Mouse (Mus musculus): ENCODE results near the gene Cyfip2.
A peak's percentile ranks its signal among the peaks of the same experiment; 100 is the strongest.

Cyfip2 gene

DNA sequence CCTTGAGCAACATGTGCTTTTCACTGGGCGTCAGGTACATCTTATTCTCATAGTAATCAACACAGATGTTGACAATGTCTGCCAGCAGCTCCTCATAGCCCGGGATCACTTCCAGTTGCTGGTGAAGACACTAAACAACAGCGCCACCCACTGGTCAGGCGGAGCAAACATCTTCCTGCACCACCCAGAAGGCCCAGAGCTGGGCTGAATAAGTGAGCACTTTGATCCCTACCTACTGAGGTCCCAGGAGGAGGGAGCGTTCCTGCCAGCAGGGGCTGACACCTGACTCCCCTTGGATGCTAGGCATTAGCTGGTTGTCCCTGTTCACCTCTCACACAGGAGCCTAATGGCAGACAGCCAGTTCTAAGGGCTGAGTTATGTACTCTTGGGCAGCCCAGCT is 35.9 kb downstream of the Cyfip2 start:
- DNase-seq (ENCODE audit: low read depth, low spot score) = no peak

DNA sequence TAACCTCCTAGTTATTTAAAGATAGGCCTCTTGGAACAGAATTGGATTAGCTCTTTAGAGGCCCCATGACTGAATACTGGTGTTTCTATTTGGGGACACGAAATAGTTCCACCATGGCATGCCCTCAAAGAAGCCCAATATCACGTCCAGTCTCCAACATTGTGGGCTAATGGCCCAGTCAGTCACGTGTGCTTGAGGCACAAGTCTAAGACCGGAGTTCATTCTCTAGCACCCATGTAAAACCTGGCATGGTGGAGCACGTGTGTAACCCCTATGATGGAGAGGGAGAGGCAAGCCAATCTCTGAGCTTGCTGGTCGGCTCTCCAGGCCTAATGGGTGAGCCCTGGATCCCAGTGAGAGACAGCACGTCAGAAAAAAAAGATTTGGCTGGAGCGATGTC is 36.5 kb downstream of the Cyfip2 start:
- DNase-seq (ENCODE audit: low read depth, low spot score) = no peak

DNA sequence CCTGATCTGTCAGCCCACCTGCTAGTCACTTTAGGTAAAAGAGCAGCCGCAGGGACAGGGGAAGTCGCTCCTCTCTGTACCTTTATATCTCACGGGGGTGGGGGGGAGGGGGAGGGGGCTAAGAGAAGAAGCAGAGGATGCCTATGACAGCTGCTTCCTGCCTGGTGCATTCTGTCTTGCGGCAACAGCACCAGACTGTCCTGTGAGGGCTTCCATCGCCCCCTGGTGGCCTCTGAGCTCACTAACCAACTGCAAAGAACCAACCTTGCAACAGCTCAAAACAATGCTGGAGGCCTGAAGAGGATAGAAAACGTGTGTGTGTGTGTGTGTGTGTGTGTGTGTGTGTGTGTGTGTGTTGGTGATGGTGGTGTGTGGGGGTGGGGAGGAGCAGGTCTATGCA is 37.4 kb downstream of the Cyfip2 start:
- DNase-seq (ENCODE audit: low read depth, low spot score) = peak; percentile 71

DNA sequence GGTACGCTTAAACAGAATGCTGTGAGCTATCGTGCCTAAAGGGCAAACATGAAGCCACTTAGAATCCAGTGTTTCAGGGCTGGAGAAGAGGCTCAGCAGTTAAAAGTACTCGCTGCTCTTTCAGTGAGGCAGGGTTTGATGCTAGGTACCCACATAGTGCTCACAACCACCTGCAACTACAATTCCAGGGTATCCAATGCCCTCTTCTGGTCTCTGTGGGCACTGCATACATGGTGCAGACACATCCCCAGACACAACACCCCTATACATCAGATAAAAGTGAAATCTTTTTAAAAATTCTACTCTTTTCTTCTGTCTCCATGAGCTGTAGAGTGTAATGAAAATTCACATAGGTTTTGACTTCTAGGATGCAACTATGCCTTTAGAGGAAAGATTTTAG is 38.7 kb downstream of the Cyfip2 start:
- DNase-seq (ENCODE audit: low read depth, low spot score) = no peak

DNA sequence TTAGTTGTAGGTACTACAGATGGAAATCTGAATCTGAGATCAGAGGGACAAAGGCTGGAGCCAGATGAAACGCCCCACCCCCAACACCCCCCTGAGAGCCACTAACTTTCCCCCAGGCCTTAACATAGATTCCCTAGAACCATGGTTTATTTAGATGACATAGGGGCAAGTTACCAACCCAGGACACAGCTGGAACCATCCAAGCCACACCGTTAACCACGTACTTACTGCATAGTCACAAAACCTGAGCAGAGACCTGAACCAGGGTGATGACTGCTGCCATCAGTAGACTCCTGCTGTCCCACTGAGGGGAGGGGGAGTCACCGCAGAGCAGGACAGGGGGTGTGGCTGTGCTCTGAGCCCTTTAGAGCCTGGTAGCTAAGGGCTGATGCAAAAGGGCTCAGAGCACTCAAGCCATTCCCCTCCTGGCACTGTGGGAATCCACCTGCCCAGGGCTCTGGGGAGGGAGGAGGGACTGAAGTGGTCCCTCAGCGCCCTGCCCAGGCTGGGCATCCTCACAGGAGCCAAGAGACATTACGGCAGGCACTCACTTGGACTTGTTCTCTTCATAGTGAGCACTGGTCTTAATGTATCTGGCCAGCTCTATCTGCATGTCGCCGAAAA is 40.5 kb downstream of the Cyfip2 start:
- no peak for DNase-seq (ENCODE audit: low read depth, low spot score)

DNA sequence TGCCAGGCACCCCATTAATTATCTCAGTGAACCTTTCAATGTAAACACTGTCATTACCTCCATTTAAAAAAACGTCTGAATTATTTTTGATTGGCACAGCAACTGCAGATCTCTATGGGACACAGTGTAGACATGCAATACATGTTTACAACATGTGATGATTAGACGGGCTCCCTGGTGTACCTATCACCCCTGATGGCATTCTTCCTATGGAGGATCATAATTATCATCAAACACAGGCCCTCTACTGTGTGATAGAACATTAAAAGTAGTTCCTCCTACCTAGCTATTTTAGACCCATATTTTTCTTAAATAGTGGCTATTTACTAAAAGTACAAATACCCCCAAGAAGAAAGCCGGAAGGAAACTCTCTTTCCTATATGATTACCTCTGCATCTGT is 42.8 kb downstream of the Cyfip2 start:
- DNase-seq (ENCODE audit: low read depth, low spot score) = no peak

DNA sequence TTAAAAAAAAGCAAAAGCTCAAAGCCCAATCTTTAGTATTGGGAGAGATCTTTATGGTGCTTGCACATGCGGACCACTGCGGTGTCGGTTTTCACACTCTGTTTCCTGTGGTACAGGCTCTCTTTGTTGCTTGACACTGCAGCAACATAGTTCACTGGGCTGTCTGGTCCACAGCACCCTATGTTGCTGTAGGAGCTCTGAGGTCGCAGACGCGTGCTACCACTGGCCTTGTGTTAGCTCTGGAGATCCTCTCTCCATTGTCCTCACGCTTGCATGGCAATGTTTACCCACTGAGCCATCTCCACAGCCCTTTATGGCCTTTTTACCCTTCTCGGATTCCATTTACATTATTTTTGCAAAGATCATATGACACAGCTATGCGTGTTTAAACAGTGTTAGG is 43.3 kb downstream of the Cyfip2 start:
- DNase-seq (ENCODE audit: low read depth, low spot score) = no peak

DNA sequence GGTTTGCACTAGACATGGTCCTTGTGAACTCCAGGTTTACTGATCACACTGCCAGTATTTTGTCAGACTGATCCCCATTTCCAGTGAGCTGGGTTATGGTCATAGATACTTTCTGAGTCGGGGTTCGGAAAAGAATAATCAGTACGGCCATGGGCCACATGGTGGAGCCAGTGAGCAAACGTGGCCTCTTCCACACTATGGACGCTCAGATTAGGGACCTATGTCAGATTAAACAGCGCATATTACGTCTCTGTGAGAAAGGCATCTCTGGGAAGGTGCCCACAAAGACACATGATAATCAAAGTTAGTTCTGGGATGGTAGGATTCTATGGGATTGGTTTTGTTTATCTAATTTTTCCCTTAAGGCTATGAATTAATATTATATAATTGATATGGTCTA is 43.7 kb downstream of the Cyfip2 start:
- no peak for DNase-seq (ENCODE audit: low read depth, low spot score)

DNA sequence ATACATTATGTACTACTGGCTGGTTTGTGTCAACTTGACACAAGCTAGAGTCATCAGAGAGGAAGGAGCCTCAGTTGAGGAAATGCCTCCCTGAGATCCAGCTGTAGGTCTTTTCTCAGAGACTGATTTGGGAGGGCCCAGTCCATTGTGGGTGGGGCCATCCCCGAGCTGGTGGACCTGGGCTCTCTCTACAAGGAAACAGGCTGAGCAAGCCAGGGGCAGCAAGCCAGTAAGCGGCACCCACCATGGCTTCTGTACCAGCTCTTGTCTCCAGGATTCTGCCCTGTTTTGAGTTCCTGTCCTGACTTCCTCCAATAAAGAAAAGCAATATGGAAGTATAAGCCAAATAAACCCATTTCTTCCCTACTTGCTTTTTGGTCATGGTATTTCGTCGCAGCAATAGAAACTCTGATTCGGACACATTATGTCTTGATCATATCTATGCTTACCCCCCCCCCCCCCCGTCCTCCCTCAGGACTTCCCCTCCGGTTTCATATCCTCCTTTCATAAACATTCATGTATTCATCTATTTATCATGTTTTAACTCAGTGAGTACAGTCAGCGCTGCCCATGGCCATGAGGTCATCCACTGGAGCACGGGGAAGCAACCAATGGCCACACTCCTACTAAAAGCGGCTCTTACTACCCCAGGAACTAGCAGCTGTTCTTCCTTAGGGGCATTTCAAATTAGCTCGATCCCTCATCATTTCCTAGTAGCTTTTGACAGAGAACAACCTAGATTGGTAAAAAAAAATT is 47.5 kb downstream of the Cyfip2 start:
- DNase-seq (ENCODE audit: low read depth, low spot score) = no peak

DNA sequence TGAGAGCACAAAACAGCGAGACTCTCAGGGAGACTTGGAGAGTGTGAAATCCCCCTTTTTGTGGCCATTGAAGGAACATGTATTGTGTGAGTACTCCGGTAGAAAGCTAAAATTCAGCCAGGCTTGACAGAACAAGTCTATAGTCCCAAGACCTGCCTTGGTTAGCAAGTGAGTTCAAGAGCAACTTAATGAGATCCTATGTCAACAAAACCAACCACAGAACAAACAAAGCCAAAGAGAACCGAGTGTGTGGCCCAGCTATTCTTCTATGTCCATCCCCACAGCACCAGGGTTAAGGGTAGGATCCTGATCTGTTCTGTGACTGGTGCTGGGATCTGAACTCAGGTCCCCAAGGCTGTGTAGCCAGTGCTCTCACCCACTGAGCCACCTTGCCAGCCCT is 48.1 kb downstream of the Cyfip2 start:
- no peak for DNase-seq (ENCODE audit: low read depth, low spot score)

DNA sequence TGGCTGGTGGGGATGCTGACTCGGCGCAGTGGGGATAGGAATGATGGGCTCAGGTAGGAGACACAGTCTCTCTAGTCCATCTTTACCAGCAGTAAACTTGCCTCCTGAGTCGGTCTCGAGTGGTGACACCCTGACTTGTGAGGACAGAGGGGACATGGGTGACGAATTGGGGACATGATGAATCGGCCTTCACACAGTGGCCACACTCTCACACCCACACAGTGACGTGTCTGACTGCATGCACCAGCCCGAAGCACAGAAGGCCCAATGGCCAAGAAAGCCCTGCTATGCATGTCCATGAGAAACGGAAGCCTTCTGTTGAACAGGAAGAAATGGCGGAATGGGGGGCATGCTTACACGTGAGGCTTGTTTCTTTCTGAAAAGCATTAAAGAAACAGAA is 49.4 kb downstream of the Cyfip2 start:
- no peak for DNase-seq (ENCODE audit: low read depth, low spot score)

DNA sequence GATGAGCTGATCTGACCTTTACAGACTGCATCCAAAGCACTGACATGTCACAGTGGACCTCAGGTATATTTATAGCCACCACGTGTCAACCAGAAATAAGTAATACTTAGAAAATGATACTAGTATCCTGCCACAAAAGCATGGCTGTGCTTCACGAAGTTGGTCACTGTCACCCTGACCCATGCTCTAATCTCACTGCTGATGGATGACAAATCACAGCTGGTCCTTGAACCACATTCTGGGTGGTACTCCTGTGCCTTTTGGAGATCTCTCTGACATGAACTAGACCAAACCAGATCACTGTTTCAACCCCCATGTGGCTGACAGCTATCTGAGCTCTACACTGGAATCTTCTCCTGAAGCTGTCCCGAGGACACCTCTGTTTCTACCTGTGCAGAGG is 49.8 kb downstream of the Cyfip2 start:
- DNase-seq (ENCODE audit: low read depth, low spot score) = no peak

DNA sequence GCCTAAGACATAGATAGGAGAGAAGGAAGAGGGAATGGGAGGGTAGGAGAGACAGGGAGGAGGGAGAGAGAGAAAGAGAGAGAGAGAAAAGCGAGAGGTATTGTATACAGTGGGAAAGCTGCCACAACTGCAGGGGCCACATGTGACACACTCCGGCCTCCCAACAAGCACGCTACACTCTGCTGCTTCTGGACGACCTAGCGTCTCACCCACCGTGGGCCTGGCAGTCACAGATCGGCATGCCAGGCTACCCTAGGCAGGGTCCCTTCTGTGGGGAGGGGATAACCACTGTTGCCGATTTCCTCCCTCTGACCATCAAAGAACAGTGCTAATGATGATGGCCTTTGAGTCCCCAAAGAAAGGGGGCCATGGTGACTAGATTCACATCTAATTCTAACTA is 53.9 kb downstream of the Cyfip2 start:
- DNase-seq (ENCODE audit: low read depth, low spot score) = no peak

DNA sequence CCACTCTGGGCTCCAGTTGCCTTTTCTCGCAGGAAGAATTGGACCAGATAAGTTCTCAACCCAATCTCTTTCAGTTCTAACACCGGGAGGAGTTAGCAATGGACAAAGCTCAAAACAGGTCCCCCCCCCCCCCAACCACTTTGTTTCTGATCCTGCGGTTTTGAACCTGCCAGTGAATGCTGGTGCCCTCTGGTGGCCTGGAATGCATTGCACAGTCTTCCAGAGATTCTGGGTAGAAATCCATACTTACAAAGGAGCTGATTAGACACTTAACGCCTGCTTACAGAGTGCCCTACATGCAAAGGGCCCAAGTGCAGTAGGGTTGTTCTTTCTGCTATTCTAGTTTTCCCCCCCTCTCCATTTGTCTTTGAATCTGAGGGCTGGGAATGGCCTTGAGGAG is 54.5 kb downstream of the Cyfip2 start:
- no peak for DNase-seq (ENCODE audit: low read depth, low spot score)

DNA sequence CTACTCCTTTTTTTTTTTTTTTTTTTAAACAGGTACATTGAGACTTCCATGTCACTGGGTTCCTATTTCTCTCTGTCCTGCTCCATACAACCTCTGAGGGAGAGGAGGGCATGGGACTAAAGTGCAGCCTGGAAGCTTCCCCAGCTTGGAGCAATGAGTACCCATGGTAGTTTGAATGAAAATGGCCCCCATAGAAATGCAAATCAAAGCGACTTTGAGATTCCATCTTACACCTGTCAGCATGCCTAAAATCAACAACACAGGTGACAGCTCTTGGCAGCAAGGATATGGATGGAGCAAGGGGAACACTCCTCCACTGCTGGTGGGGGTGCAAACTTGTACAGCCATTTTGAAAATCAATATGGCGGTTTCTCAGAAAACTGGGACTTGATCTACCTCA is 57.4 kb downstream of the Cyfip2 start:
- no peak for DNase-seq (ENCODE audit: low read depth, low spot score)

DNA sequence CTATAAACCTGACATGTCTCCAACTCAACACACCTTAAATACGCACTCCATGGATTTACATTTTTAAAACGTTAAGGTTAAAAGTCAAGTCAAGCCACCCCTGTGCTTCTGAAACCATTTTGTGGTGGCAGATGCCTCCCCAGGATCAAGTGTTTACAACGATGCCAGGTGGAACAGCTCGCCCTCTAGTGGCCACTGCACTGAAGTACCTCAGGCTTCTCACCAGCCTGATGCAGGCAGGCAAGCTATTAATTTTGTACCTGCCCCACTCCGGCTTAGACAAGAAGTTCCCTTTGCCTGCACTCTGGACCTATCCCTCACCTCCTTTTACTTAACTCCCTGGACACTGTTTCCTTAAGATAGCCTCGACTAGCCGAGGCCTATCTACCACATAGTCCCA is 60.7 kb downstream of the Cyfip2 start:
- DNase-seq (ENCODE audit: low read depth, low spot score) = no peak

DNA sequence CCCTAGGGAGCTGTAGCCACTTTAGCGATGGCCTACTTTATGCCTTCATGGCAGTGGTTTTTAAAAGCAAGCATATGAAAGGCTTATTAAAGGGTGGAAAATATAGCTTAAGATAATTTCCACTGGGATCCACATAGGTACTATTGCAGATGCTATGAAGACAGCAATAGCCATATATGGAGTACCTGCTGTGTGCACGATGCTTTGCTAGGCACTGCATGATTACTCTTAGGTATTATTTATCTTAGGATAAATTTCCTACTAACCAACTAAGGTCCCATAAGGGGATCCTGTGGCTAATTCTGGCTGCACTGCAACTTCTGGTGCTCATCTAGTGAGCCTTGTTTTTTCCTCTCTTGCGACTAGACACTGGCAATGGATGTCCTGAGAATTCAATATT is 64.3 kb downstream of the Cyfip2 start:
- DNase-seq (ENCODE audit: low read depth, low spot score) = no peak

DNA sequence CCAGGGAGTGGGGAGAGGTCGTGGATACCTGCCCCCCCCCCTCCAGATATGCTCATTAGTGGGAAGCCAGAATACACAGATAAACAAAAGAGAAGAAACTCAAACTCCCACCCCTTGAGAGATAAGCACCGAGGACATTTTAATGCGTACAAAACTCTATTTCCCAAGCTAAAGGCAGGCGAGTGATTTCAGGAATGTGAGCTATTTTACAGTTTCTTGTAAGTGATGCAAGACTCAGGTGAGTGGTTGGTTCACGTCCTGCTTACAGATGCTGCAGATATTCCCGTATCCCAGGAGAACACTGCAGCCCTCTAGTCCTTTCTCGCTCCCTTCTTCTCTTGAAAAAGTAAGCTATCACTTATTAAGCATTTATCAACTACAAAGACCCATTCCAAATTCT is 66.3 kb downstream of the Cyfip2 start:
- DNase-seq (ENCODE audit: low read depth, low spot score) = no peak

DNA sequence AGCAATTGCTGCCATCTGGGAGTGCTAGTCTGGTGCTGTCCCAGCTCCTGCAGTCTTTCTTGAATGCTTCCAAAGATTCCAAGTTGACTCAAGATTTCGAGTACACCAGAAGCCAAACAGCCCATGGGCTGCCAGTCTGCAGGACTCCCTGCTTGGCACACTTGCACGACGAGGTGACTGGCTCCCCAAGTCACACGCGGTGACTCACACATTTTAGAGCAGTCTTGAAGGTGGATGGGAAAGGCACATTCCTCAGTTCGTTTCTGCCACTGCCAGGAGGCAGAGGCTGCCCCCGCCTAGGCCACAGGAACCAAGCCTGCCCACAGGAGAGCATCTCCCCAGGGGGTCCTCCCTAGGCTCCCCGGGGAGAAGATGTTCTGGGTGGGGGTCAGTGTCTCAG is 66.7 kb downstream of the Cyfip2 start:
- peak; percentile 60 for DNase-seq (ENCODE audit: low read depth, low spot score)

DNA sequence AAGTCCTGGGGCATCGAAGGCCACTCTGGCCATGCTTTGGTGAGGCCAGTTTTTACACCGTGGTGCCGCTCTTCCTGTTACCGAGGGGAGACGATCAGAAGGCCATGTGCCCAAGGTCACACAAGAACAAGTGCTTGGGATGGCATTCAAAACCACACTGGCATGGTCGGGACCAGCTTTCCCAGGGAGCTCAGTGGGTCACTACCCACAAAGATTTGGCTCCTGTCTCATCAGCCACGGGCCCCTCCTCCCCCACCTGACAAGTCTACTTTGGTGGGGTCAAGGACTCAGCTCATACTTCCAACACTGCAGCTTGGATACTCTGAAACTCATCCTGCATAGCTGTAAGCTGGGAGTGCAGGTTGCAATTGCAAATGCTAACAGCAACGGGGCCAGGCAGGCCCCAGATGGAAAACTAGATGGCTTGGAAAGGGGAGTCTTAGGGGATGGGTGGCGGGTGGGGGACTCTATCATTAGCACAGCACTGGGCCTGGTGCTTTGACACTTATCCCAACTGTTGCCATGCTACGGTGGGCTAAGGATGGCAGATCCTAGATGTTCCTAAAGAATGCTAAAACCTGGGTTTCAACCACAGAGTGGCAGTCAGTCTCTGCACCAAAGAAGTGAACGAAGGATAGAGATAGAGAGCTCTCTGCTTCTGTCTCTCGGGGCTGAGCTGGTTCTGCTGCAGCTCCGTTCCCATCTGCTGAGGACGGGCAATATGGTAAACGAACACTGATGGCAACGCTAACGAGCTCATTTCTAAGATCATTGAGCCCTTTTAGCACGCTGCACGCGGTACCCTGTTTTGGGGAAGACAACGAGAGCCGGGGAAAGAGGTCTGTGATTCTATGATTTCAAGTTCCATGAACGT is 67.7 kb downstream of the Cyfip2 start:
- DNase-seq (ENCODE audit: low read depth, low spot score) = no peak

DNA sequence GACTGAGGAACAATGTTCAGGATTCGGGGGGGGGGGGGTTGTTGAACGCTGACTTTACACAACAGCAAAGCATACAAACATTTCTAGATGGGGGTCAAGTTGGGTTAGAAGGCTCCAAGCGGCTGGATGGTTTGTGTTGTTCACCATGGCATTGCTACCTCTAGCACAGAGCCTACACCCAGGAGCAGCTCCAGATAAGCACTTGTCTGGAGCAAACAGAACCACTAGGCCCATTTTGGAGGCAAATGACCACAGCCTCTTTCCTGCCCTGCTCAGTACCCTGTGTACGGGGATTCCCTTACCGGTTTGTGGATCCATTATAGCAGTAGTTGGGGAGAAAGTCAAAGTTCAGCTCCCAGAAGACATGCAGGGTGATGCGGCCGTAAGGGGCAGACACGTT is 70.7 kb downstream of the Cyfip2 start:
- no peak for DNase-seq (ENCODE audit: low read depth, low spot score)

DNA sequence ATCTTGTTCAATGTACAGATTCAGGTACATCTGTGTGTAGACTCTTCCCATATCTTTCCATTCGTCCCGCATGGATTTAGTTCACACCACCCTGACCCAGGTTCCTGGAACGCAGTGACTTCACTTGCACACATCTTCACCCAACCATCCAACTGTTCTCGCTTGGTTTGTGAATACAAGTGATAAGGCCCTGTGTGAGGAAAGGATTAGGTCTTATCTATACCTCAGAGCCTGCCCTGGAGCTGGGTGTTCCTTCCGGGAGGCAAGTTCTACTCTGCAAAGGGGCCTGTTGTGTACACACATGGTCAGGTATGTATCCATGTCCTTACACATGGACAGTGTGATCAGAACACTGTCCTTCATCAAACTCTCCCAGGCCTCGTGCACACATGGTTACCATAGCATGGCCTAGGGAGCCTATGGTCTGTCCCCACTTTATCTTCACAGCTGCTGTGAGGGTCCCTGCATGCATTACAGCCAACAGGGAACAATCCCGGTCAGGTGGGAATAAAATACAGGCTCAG is 71.4 kb downstream of the Cyfip2 start:
- no peak for DNase-seq (ENCODE audit: low read depth, low spot score)

DNA sequence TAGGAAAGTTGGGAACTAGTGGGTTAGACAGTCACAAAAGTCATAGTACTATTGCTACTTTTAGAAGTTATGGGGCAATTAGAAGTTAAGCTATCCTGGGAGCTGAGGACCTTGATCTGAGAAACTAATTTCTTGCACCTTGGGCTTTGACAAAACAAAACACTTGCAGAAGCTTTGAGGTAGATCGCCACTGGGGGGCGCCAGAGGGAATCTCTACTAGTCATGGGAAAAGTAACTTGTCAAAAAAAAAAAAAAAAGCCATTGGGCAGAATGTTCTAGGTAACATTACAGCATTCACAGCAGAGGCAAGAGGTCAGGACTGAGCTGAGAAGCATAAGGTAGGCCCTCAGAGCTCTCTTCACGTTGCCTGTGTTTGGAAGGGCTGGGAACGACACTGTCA is 75.7 kb downstream of the Cyfip2 start:
- no peak for DNase-seq (ENCODE audit: low read depth, low spot score)

All from telencephalon, adult 2 months (tissue).